In the genomic region with DNA sequence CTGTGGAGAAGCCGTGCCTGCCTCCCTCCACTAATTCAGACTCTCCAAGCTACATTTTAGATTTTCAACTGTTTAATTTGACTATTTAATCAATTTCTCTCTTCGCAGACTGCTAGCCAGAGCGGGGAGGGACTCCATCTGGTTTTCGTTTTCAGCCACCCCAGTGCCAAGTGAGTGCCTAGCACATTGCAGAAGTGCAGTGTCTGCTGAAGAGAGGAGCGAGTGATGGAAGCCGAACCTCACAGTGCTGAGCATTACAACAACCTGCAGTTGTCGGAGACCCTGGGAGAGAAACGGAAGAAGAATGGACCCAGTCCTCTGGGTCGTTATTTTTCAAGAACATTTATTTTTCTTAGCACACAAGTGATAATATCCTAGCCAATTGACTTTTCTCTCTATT, we compare ENCODE assay signal across 8 mouse cellular contexts. TPM values are rescaled to one million over a fixed set of nuclear protein-coding genes. Genes with fewer than 3 reads are reported as not detected.
DNase-seq lines count a peak whose midpoint lies in the region; ATAC-seq and TF ChIP-seq lines count a peak whose summit lies in the region.
"Had no signal": no experiment of that assay in that cellular context is flagged by ENCODE, and none has a peak within 500 bp of the region (broad histone marks: within the 10 kb centered on the region; RNA-seq: fewer than 3 reads in every experiment).

No protein-coding gene starts in this region.

- H3K27me3 ChIP-seq in embryonic facial prominence, embryonic 14.5 days (replicated peaks; ENCODE audit: control insufficient read depth, insufficient read depth, low read length) = no peaks in the 10 kb centered on the region
- H3K27me3 ChIP-seq in limb, embryonic 13.5 days = no peaks in the 10 kb centered on the region
- H3K27me3 ChIP-seq: neural tube, embryonic 13.5 days had no signal

- ATAC-seq in embryonic facial prominence, embryonic 14.5 days (ENCODE audit: low read depth) = 0 out of 2 replicates have a peak, but pooled peaks have one; percentile 50
- no peak; the same call in 1 of the 2 replicates for ATAC-seq in limb, embryonic 13.5 days (ENCODE audit: low FRiP score, low read depth)
- ATAC-seq in megakaryocyte progenitor cell, adult 5-6 weeks (replicated peaks; ENCODE audit: poor library complexity) = no peak

- peaks cover 9% of the 10 kb centered on the region for H3K4me1 ChIP-seq in embryonic facial prominence, embryonic 14.5 days (ENCODE audit: control insufficient read depth, insufficient read depth, low read length)
- H3K4me1 ChIP-seq in limb, embryonic 13.5 days = peaks cover 16% of the 10 kb centered on the region
- H3K4me1 ChIP-seq: neural tube, embryonic 13.5 days had no signal

- H3K9me3 ChIP-seq in embryonic facial prominence, embryonic 14.5 days (ENCODE audit: control insufficient read depth, low read length) = no peaks in the 10 kb centered on the region
- H3K9me3 ChIP-seq in limb, embryonic 13.5 days = no peaks in the 10 kb centered on the region
- H3K9me3 ChIP-seq: neural tube, embryonic 13.5 days had no signal

- TF ChIP-seq POLR2A in brain, embryonic 14.5 days (IDR thresholded peaks at IDR 0.05; ENCODE audit: borderline replicate concordance, extremely low read depth, insufficient read depth, insufficient read length, poor library complexity, severe bottlenecking) = no peak

- 0 out of 2 replicates have a peak overlapping the region, but pooled peaks have one; percentile 5 for H3K9ac ChIP-seq in embryonic facial prominence, embryonic 14.5 days (ENCODE audit: low read depth, low read length)
- no peak overlapping the region; the same call in 1 of the 2 replicates for H3K9ac ChIP-seq in limb, embryonic 13.5 days
- H3K9ac ChIP-seq: neural tube, embryonic 13.5 days had no signal

- intact Hi-C loops in heart, postnatal 25 days (cut with DNase I) = no loop called here

- H3K4me2 ChIP-seq in embryonic facial prominence, embryonic 14.5 days (ENCODE audit: low read depth, low read length) = peak overlapping the region; percentile 46
- peak overlapping the region; percentile 53 for H3K4me2 ChIP-seq in limb, embryonic 13.5 days (replicated peaks)
- H3K4me2 ChIP-seq: neural tube, embryonic 13.5 days had no signal

- peak overlapping the region; percentile 46; the same call in 1 of the 2 replicates for H3K27ac ChIP-seq in embryonic facial prominence, embryonic 14.5 days (replicated peaks; ENCODE audit: low read depth, low read length)
- H3K27ac ChIP-seq in limb, embryonic 13.5 days = no peak overlapping the region
- H3K27ac ChIP-seq: neural tube, embryonic 13.5 days had no signal

- peak overlapping the region; percentile 19 for H3K4me3 ChIP-seq in embryonic facial prominence, embryonic 14.5 days (ENCODE audit: low read depth, low read length)
- H3K4me3 ChIP-seq in limb, embryonic 13.5 days = peak overlapping the region; percentile 10
- H3K4me3 ChIP-seq: neural tube, embryonic 13.5 days had no signal

- peak; percentile 77 for DNase-seq in brain, embryonic 14.5 days (ENCODE audit: low read depth)
- peak; percentile 82 for DNase-seq in embryonic facial prominence, embryonic 14.5 days (ENCODE audit: low spot score)
- DNase-seq in heart, postnatal 25 days (ENCODE audit: low spot score) = peak; percentile 17
- no peak for DNase-seq in T-cell, adult 2 months (ENCODE audit: low spot score)
- DNase-seq in adrenal gland, postnatal 14 days = no peak

- TF ChIP-seq CTCF in brain, embryonic 14.5 days (IDR thresholded peaks at IDR 0.05; ENCODE audit: borderline replicate concordance, extremely low read depth, insufficient read depth, insufficient read length) = no peak

- 27% methylated on average over 9 of the region's 9 CpGs for WGBS in embryonic facial prominence, embryonic 14.5 days
- 21% methylated on average over 9 of the region's 9 CpGs for WGBS in limb, embryonic 13.5 days

- H3K36me3 ChIP-seq in embryonic facial prominence, embryonic 14.5 days (ENCODE audit: control insufficient read depth, insufficient read depth, low read length) = no peaks in the 10 kb centered on the region
- no peaks in the 10 kb centered on the region for H3K36me3 ChIP-seq in limb, embryonic 13.5 days
- H3K36me3 ChIP-seq: neural tube, embryonic 13.5 days had no signal

RNA-seq across cellular contexts. Expression of gene Hmcn1, which starts 59.6 kb away (rescaled TPM):
- 5.8 and 7.2 TPM in 2 replicates for polyA plus RNA-seq in brain, embryonic 14.5 days (2012; rRNA removed)
- polyA plus RNA-seq in embryonic facial prominence, embryonic 14.5 days (2014; fragmentation: Nextera tagmentation; extraction: Ambion mirVana) = 30.7 and 36.5 TPM in 2 replicates
- 10 to 100 TPM; 15.8 to 16.9 TPM for total RNA-seq in heart, postnatal 25 days (2021)
- polyA plus RNA-seq in limb, embryonic 13.5 days (2015; fragmentation: Nextera tagmentation; extraction: Ambion mirVana) = 36.0 and 38.9 TPM in 2 replicates
- 0.02 TPM in 1 of 2 replicates, not detected in the other for total RNA-seq in megakaryocyte progenitor cell, adult 5-6 weeks (2015)
- not detected in 2 replicates for total RNA-seq in megakaryocyte progenitor cell, adult 5-6 weeks (2017)
- 4.2 and 6.9 TPM in 2 replicates for total RNA-seq in adrenal gland, postnatal 14 days (2021)

Comparison
In these comparisons a context has a peak if more than half of its experiments do, and no peak if none do; other contexts are left out.
1. DNase-seq: peak in brain, embryonic 14.5 days (single experiment), embryonic facial prominence, embryonic 14.5 days (single experiment) and heart, postnatal 25 days (single experiment); none in T-cell, adult 2 months (single experiment) and adrenal gland, postnatal 14 days (single experiment).